Mouse (Mus musculus) spleen, adult 2 months (tissue): ENCODE data around the gene Elmo1.

Experiments
- CTCF ChIP-seq: fragments of 200-500 bp; IDR thresholded peaks from 2 replicates; pipeline ENCODE4 v1.5.1; 2011; ENCODE audit warnings: mild to moderate bottlenecking, inconsistent platforms; ENCODE audit not compliant: insufficient read depth, insufficient read length, insufficient replicate concordance; ENCODE audit errors: extremely low read depth
- POLR2A ChIP-seq: fragments of 200-500 bp; IDR thresholded peaks from 2 replicates; pipeline ENCODE4 v1.6.1; 2011; ENCODE audit warnings: low read depth, low read length, inconsistent platforms

- no peak for TF ChIP-seq CTCF
- no peak for TF ChIP-seq POLR2A
Observed at GRCm38 (mm10) chr13:20575186-20575585, 484.8 kb downstream of the Elmo1 start.
